Mouse (Mus musculus): ENCODE data around the gene Lrg1.

Lrg1 gene

DNA sequence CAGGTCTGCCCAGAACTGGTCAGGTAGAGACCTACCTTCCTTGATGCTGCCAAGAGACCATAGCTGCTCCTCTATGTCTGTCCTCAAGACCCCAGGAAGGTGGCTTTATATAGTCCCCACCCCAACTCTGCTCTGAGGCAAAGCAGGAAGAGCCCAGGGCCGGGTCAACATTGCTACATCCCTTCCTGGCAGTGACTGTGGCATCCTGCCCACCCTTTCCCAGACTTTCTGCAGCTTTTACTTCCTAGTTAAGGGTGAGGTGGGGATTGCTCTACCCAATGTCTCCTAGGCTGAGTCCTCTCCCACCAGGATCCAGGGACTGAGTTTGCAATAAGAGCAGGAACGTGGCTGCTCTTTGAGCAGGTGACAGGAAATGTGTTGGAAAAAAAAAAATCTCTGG, at the start of gene Lrg1:
Lrg1 (minus strand) TSS at position 176 of the 400 bp plus-strand sequence.
- DNase-seq (ENCODE audit: low spot score in 2 of 2) = no peak

DNA sequence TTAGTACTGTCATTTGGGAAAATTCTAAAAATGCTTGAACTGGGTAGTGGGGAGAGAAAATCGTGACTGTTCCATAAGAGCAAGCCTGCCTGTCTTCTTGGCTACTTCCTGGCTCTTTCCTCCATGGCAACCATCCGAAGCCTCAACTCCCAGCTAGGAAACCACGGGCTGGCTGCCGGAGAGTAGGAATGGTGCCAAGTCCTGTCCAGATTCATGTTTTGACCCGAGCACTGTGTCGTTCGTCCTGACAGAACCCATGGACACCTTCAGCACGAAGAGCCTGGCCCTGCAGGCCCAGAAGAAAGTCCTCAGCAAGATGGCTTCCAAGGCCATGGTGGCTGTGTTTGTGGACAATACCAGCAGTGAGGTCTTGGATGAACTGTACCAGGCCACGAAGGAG, 49.7 kb upstream of the Lrg1 start:
- no peak for DNase-seq (ENCODE audit: low spot score in 2 of 2)

DNA sequence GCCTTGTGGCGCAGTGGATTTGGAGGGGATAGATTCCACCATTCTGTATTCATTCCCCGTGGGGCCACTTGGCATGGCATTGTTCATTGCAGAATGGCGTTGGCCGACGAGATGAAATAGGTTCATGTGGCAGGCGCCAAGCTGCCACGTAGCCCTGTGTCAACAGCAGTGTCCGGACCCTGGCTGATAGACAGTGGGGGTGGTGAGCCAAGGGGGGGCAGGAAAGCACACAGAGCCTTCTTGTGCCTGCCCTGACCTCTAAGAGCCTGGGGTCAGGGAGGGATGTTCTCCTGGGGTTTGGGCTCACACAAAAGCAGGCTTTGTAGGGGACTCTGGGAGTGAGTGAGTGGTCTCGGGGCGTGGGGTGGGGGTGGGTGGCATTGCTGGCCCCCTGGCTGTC, 48.8 kb upstream of the Lrg1 start:
- DNase-seq (ENCODE audit: low spot score in 2 of 2) = no peak

DNA sequence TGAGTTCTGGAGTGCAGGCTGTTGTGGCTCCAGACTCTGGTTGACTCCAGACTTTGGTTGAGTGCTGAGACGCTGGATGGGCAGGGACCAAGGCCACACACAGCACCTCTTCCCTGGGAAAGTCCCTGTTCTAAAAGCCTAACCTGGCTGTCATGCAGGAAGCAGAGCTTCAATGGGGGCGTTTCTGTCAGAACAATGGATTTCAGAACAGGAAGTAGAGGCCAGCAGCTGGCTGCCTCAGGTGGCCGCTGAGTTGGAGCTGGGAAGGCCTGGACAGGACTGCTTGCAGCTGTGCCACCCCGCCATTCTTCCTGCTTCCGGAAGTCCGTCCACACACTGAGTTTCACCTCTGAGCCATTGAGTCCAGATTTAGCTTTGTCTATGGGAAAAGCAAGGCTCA, 48.0 kb upstream of the Lrg1 start:
- no peak for DNase-seq (ENCODE audit: low spot score in 2 of 2)

DNA sequence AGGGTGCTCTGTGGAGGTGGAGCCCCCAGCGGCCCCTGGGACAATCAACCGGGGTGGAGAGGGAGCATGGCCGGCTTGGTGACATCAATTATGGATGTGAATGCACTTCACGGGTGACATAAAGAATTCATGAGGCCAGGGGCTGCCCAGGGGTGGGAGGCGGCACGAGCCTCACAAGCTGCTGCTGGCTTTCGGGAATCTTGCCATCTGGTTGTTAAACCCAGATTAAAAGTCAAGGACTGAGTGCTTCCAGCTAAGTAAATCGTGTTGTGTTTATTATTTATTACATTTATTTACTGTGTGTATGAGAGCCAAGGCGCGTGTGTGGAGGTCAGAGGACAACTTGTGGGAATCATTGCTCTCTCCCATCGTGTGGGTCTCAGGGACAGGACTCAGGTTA, 43.9 kb upstream of the Lrg1 start:
- DNase-seq (ENCODE audit: low spot score in 2 of 2) = no peak

DNA sequence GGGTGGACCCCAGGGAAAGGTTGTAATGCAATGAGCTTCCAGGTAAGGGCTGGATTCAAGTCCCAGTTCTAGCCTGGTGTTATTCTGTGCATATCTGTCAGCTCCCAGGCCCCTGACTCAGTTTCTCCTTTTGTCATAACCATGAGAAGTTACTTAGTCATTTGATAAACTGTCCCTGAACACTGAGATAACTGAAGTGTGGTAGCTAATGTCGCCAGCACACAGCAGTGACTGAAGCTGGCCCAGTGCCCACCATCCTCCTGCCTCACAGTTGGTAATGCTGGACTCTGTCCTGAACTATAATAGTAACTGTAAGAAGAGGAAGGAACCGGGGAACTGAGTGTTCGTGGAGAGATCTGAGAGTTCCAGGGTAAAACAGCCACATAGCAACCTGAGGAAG, 42.7 kb upstream of the Lrg1 start:
- DNase-seq (ENCODE audit: low spot score in 2 of 2) = no peak

DNA sequence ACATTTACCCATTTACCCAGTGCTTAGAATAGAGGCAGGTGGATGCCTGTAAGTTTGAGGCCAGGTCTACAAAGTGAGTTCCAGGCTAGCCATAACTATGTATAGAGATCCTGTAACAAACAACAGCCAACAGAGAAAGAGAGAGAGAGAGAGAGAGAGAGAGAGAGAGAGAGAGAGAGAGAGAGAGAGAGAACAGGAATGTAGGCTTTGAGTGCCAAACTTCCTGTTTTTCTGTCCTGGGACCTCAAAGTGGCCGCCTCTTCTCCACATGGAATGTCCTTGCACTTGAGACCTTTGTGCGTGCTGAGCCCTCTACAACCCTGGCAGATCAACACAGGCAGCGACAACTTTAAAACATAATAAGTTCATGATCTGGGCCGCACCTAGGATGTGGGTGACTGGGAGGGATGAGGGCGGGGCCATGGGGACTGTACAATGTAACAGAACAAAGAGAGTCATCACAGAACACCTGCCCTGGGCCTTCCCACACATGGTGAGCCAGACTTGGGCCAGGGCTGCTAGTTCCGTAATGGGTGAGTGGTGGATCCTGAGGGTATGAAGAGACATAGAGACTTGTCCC, 41.8 kb upstream of the Lrg1 start:
- peak; percentile 48 to 50 for DNase-seq (ENCODE audit: low spot score in 2 of 2)

DNA sequence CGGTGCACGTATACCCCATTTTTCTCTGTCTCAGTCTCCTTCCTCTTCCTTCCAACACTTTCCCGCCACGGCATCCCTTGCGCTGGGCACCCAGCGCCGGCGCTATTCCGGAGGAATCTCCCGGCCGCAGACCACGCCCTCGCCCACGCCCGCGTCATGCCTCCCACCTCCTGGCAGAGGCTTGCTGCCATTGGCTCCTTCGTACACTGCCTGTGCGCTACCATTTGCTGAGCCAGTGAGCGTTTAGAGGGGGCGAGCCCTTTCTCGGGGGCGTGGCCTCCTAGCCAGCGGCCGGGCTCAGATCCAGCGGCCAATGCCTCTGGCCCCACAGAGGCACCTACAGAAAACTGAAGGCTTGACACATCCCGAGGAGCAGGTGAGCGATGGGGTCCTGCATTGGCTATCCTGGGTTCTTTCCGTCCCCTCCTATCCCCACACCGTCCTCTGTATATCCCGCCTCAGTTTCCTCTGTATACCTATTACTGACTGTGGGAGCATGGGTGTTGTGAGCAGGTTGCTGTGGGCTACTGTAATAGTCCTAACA, 40.5 kb upstream of the Lrg1 start, which contains the start of gene Tnfaip8l1:
Tnfaip8l1 (plus strand) TSS at position 247 of the 544 bp plus-strand sequence.
- peak; percentile 91 for DNase-seq (ENCODE audit: low spot score in 2 of 2)

DNA sequence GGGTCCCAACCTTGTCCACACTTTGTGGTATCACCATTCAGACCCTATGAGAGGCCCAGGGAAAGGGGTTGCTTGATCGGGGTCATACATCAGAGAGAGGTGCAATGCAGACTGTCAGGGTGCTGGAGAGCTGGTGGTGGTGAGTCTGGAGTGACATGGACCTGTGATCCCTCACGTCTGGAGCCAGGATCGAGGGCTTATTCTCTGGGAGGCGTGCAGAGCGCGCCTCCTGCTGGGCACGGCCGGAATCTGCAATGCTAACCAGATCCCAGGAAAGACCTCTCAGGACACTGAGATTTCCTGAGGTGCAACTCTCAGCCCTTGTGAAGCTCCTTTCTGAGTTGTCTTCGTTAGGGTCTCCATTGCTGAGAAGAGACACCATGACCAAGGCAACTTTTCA, 37.9 kb upstream of the Lrg1 start:
- no peak for DNase-seq (ENCODE audit: low spot score in 2 of 2)

DNA sequence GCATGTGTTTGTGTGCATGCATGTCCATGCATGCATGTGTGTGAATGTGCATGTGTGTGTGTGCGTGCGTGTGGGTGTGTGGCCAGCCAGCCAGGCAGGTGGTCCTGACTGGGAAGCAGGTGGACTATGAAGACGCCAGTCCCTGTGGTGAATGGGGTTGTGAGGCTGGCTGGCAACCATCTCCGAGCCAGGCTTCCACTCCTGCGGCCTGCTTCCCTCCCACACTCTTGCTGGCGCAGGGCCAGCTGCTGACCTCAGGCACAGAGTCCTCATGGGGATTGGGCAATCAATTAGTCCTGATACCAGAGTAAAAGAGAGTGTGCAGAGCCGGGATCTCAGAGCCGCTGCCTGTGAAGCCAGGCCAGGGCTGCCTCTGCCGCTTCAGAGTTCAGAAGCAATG, 31.8 kb upstream of the Lrg1 start:
- no peak for DNase-seq (ENCODE audit: low spot score in 2 of 2)

DNA sequence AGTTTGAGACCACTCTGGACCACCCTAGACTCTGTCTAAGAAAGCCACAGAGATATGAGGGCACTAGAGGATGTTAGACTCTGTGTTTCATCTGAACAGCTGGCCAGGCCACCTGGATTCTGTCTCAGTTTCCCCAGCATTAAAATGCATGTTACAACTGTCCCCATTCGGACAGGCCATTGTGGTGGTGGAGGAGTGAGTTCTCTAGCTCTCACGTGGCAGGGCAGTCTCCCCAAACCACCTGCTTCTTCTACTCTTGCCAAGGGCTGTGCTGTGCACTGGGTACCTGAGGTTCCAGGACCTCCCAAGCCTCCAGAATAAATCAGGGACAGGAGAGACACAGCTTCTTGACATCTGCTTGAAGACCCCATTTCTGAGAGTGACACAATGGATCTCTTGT, 28.1 kb upstream of the Lrg1 start:
- no peak for DNase-seq (ENCODE audit: low spot score in 2 of 2)

DNA sequence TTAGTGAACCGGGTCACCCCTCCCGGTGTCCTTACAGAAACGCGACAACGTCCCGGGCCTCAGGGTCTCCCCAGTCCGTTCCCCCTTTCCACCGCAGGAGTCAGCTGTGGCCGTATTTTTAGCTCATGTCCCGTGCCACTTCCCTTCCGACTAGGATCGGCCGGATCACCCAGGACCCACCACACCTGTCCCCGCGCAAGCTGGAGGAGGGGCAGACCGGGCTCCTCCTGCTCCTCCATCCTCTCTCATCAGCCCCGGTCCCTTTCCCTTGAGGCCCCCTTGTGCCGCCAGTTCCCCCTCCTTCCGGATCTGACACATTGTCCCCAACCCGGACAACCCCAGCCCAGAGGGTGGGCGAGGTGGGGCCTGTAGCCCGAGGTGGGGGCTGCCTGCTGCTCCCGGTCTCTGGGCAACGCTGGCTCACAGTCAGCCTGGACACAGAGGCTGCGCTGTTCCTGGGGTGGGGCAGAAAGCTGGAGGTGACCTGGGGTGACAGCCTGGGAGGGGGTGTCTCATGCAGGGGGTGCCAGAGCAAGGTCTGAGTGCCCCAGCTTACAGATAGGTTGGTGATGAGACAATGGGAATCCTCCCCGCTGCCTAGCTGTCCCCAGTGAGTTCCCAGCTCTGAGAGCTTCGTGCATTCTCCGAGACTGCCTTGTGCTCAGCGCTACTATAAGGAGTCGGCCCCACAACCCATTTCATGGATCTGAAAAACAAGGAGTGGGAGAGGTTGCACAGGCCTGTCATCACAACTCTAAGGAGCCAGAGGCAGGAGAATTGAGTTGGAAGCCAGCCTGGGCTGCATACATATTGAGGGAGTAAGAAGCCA, 27.2 kb upstream of the Lrg1 start:
- no peak for DNase-seq (ENCODE audit: low spot score in 2 of 2)

DNA sequence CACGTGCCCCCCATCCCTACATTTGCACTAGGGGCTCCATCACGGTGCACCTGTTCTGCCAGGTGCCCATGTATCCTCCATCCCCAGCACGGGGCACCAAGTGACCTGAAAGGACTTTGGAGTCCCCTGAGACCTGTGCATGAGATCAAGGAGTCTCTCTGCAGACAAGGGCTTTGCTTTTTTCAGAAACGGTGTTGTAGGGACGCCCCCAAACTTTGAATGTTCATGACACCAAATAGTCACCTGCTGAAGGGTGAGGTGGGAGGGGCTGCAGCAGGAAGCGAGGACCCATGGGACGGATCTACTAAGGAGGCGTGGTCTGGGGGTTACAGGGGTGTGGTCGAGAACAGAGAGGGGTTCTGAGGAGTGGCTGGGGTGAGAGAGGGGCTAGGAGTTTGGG, 26.5 kb upstream of the Lrg1 start:
- peak; percentile 54 to 61 for DNase-seq (ENCODE audit: low spot score in 2 of 2)

DNA sequence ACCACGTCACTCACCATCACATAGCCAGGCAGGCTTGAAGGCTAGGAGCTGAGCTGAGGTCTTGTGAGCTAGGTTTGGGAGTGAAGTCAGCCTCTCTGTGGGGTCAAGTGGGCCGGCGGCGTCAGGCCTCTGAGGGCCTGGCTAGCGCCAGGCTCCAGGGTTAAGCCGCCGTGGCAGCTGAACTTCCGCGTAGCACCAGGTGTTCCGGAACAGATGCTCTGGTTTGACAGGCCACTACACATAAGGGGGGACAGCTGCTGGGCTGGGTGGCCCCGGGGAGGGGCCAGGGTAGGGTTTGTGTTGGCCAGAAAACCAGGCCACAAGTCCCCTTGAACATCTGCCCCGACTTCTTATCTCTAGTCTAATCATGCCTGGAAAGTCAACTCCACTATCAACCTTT, 25.6 kb upstream of the Lrg1 start:
- DNase-seq (ENCODE audit: low spot score in 2 of 2) = no peak

DNA sequence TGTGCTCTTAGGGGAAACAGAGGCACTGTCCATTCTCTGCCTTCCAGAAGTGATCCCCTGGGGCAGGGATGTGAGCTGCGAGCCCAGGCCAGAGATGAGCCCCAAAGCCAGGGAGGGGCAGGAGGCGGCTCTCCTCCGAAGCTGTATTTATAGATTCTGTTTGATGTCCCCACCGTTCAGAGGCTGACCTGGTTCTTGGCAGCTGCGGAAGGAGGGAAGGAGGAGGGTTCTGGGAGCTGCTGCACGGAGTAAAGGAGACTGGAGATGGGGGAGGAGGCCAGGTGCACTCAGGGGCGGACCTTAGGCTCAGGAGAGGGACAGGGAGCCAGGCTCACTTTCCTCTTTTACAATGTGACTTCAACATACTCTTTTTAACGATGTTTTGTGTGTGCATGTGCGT, 24.3 kb upstream of the Lrg1 start:
- no peak for DNase-seq (ENCODE audit: low spot score in 2 of 2)

DNA sequence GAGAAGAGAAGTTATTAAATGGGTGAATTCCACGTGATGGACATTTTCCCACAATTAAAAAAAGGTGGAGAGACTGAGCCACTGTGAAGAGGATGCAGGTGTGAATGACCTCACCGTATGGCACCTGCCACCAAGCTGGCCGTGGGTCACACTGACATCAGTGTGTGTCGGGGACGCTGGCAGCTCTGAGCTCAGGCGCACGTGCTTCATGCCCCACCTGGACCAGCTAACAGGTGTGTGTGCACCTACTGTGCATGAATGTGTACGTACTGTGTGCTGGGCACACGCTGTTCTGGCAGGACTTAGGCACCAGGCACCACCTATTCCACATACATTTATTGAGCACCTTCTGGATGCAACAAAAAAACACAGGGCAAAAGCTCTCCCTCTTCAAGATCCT, 22.7 kb upstream of the Lrg1 start:
- DNase-seq (ENCODE audit: low spot score in 2 of 2) = no peak

DNA sequence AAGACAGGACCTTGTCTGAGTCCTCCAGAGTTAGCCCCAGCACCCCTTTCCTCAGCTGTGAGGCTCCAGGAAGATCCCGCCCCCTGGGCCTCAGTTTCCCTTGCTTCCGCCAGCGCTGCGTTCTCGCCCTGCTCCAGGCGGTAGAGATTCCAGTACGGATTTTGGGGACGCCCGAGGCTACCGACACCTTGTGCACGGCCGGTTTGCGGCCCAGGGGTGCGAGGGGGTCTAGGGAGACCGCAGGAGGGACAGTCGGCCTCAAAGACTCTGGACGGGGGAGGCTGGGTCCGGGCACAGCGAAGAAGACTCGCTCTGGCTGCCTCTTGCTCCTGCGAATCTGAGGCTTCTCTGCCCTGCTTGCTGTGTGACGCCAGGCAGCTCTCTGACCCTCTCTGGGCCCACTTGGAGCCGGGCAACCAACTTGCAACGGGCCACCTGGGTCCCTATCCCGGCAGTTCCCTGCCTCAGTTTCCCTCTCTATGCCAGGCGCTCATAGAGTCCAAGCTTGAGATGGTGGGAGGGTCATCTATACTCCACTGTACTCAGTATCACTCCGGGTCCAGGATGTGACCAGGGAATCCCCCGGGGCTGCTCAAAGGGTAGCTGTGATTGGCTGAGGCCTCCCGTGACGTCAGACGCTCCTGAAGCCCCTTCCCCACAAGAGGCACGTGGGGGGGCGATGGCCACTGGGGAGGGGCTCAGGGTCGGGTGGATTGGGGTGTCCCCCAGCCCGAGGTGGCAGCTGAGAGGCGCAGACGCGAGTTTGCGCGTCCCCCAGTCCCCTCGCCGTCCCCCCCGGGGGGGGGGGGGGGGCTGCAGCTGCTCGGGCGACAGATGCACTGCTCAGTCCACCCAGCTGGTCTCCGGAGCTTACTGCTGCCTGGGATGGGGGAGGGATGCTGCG, 20.2 kb upstream of the Lrg1 start:
- DNase-seq (ENCODE audit: low spot score in 2 of 2) = no peak

DNA sequence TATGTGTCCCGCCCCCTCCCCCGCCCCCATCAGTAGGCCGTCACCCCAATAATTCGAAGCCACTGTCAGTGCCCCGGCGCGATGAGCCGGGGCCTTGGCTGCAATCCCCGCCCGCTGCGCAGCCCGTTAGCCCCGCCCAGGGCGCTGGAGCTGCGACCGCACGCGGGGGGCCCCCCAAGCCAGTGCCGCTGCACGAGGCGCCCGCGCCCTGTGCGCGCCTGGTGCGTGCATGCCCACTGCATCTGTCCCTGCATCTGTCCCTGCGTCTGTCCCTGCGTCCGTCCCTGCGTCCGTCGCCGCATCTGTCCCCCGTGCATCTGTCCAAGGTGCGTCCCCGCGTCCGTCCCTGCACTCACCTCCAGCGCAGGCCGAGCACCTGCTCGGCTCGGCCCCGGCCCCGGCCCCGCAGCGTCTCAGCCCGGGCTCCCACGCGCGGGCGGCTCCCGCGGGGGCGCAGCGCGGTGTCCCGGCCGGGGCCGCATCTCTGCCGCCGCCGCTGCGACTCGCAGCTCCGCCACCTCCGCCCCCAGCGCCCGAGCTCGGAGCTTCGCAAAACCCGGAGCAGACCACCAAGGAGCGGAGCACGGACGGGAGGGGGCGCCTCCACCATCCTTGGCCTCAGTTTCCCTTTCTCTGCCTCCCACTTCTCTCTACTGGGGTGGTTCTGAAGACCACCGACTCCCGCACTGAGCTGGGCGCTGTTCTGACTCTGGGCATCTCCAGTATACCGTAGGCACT, 18.2 kb upstream of the Lrg1 start, which contains the start of gene Sema6b:
Sema6b (minus strand) TSS at position 486 of the 738 bp plus-strand sequence.
- DNase-seq (ENCODE audit: low spot score in 2 of 2) = no peak

DNA sequence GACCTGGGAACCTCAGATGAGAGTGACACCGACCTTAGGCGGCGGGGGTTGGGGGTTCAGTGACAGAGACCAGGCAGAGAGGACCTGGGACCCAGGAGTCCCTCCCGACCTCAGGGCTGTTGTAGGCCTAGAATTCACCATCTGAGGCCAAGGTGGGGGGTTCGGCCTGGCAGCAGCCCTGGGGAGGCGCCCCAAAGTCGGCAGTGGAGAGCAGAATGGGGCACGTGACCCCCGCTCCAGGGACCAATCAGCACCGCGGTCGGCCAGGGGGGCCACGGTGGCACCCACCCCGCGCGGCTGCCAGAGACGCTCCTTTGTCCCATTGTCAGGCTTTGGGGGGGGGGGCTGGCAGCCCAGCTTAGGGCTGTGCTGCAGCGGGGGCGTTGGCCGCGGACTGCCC, 17.6 kb upstream of the Lrg1 start:
- no peak for DNase-seq (ENCODE audit: low spot score in 2 of 2)

DNA sequence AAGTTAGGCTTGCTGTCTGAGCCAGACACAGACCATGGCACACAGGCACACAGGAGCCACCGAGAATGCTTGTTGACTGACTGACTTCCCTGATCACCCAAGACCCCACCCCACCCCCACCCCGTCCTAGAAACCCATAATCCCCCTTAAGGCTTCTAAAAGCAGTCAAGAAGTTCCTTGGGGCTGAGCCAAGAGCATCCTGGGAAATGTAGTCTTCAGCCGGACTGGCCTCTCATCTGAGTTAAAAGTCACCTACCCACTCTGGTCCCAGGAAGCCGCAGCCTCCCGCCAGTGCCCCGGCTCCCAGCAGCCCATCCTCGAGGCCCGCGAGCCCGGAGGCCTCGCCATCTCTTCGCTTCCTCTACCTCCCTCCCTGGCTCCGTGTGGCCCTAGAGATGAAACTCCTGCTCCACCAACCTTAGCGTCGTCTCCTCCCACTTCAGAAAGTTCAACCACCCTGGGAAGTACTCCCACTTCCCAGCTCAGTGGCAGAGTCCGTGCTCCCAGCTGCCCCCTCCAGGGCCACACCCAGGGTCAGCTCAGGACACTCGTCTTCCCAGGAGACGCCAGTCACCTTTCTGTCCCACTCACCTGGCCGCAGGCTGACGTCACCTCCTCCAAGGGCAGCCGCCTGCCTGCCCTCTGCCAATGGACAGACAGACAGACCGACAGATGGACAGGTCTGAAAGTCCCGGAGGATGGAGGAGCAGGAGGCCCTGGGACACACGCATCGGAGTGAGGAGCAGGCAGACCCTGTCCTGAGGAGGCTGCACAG, 16.2 kb upstream of the Lrg1 start:
- no peak for DNase-seq (ENCODE audit: low spot score in 2 of 2)

DNA sequence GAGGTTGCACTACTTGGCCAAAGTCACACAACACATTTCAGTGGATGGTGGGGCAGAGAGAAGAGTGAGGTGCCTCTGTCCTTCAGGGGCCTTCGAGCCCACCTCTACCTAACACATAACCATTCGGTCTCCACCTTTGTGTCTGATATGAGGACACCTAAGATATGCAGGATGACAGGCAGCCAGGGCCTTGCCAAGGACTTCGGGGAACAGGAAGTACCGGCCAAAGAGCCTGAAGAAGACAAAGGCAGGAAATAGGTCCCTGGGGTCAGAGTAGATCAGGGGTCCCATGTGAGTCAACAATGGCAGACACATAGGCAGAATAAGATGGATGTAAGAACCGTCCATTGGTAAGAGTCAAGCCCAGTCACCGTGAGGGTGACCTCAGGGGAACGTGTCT, 14.8 kb upstream of the Lrg1 start:
- no peak for DNase-seq (ENCODE audit: low spot score in 2 of 2)
